Mouse (Mus musculus) C2C12 (cell line): ENCODE results near the gene Arhgap1.

Experiments
- CEBPB ChIP-seq: IDR thresholded peaks from one replicate; pipeline ENCODE4 v1.6.1; 2011; ENCODE audit warnings: low read depth, mild to moderate bottlenecking, control low read depth, moderate library complexity
- CTCF ChIP-seq: IDR thresholded peaks from one replicate; pipeline ENCODE4 v1.5.1; 2011; ENCODE audit not compliant: control insufficient read depth, insufficient read depth, insufficient read length
- MYOG ChIP-seq: IDR thresholded peaks from one replicate; pipeline ENCODE4 v1.6.1; 2011; ENCODE audit not compliant: control insufficient read depth, insufficient read length; ENCODE audit errors: extremely low read depth

GRCm38 (mm10) chr2:91659657-91660056, 10.0 kb downstream of the Arhgap1 start:
- TF ChIP-seq CTCF (no peak), CEBPB (no peak), MYOG (no peak)
